In genomic region chr1:158536867-158537266, GRCm38 (mm10) we compare ENCODE assay signal across 16 mouse cellular contexts.
DNase-seq lines count a peak whose midpoint lies in the region; ATAC-seq lines count a peak whose summit lies in the region.
"Had no signal": no experiment of that assay in that cellular context is flagged by ENCODE, and none has a peak within 500 bp of the region (broad histone marks: within the 10 kb centered on the region; RNA-seq: fewer than 3 reads in every experiment).

No protein-coding gene starts in this region.

- peak; percentile 20 for DNase-seq in embryo, embryonic 9.5 days (ENCODE audit: extremely low spot score)
- no peak for DNase-seq in embryo, embryonic 10.5 days (ENCODE audit: low spot score)
- peak; percentile 1 for DNase-seq in ZHBTc4 (ENCODE audit: low read depth, low spot score)
- no peak for DNase-seq in cerebellum, adult 8-10 months
- no peak for DNase-seq in kidney, postnatal 25 days
- no peak for DNase-seq in cerebellum, adult 11-12 months
- DNase-seq: cerebellum, postnatal 25 days; kidney, adult 18-20 months; kidney, postnatal 14 days; liver; liver, postnatal 0 days; thymus, postnatal 36 days had no signal

- H3K27ac ChIP-seq in hindbrain, embryonic 15.5 days (replicated peaks) = no peak overlapping the region
- H3K27ac ChIP-seq in midbrain, embryonic 15.5 days = no peak overlapping the region
- H3K27ac ChIP-seq: embryonic facial prominence, embryonic 13.5 days; heart, embryonic 13.5 days had no signal

- H3K36me3 ChIP-seq in hindbrain, embryonic 15.5 days = peaks cover 7% of the 10 kb centered on the region; the same call in 1 of the 2 replicates
- no peaks in the 10 kb centered on the region for H3K36me3 ChIP-seq in midbrain, embryonic 15.5 days (replicated peaks)
- H3K36me3 ChIP-seq: embryonic facial prominence, embryonic 13.5 days; heart, embryonic 13.5 days had no signal

- H3K4me3 ChIP-seq in hindbrain, embryonic 15.5 days = no peak overlapping the region
- H3K4me3 ChIP-seq in midbrain, embryonic 15.5 days = no peak overlapping the region
- H3K4me3 ChIP-seq: embryonic facial prominence, embryonic 13.5 days; heart, embryonic 13.5 days had no signal

- no peaks in the 10 kb centered on the region for H3K9me3 ChIP-seq in hindbrain, embryonic 15.5 days
- no peaks in the 10 kb centered on the region for H3K9me3 ChIP-seq in midbrain, embryonic 15.5 days
- H3K9me3 ChIP-seq: embryonic facial prominence, embryonic 13.5 days; heart, embryonic 13.5 days had no signal

- H3K27me3 ChIP-seq in hindbrain, embryonic 15.5 days = no peaks in the 10 kb centered on the region
- H3K27me3 ChIP-seq in midbrain, embryonic 15.5 days (replicated peaks) = no peaks in the 10 kb centered on the region
- H3K27me3 ChIP-seq: embryonic facial prominence, embryonic 13.5 days; heart, embryonic 13.5 days had no signal

- no peak overlapping the region for H3K9ac ChIP-seq in hindbrain, embryonic 15.5 days
- no peak overlapping the region for H3K9ac ChIP-seq in midbrain, embryonic 15.5 days
- H3K9ac ChIP-seq: embryonic facial prominence, embryonic 13.5 days; heart, embryonic 13.5 days; liver, postnatal 0 days had no signal

- ATAC-seq in hindbrain, embryonic 15.5 days (ENCODE audit: low FRiP score, low read depth) = peak; percentile 66; the same call in 1 of the 2 replicates
- peak; percentile 79 for ATAC-seq in midbrain, embryonic 15.5 days (replicated peaks)
- ATAC-seq: liver, postnatal 0 days had no signal

- no peak overlapping the region for H3K4me2 ChIP-seq in hindbrain, embryonic 15.5 days
- no peak overlapping the region for H3K4me2 ChIP-seq in midbrain, embryonic 15.5 days
- H3K4me2 ChIP-seq: embryonic facial prominence, embryonic 13.5 days; heart, embryonic 13.5 days had no signal

- WGBS in hindbrain, embryonic 15.5 days = 0% methylated on average over 1 of the region's 1 CpGs
- 11% methylated on average over 1 of the region's 1 CpGs for WGBS in midbrain, embryonic 15.5 days

- H3K4me1 ChIP-seq in hindbrain, embryonic 15.5 days (replicated peaks) = no peaks in the 10 kb centered on the region
- H3K4me1 ChIP-seq in midbrain, embryonic 15.5 days = 0 out of 2 replicates have a peak, but pooled peaks cover 5% of the 10 kb centered on the region
- H3K4me1 ChIP-seq: embryonic facial prominence, embryonic 13.5 days had no signal

Comparison
In these comparisons a context has a peak if more than half of its experiments do, and no peak if none do; other contexts are left out.
1. DNase-seq: peak in embryo, embryonic 9.5 days (single experiment) and ZHBTc4 (single experiment); none in embryo, embryonic 10.5 days (single experiment), cerebellum, adult 8-10 months (single experiment), kidney, postnatal 25 days (0 of 2) and cerebellum, adult 11-12 months (single experiment).